Comparison of ENCODE assay signal across 15 mouse cellular contexts in the genomic region with DNA sequence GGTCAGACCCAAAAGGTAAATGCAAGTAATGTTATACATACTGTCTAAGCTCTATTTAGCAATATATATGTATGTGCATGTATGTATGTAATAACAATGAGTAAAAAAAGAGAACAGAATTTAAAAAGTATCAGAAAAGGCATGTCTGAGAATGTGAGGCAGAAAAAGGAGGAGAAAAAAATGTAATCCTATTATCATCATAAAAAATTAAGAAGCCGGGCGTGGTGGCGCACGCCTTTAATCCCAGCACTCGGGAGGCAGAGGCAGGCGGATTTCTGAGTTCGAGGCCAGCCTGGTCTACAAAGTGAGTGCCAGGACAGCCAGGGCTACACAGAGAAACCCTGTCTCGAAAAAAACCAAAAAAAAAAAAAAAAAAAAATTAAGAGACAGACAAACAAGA. TPM values are rescaled to one million over a fixed set of nuclear protein-coding genes. Genes with fewer than 3 reads are reported as not detected.
A peak's percentile ranks its signal among the peaks of the same experiment; 100 is the strongest.
DNase-seq lines count a peak whose midpoint lies in the region; ATAC-seq and TF ChIP-seq lines count a peak whose summit lies in the region.
"Not testable (repeated sequence)": the region's sequence is repeated elsewhere in the genome, so short reads cannot be mapped to it uniquely, and the experiment has no call there.
"Had no signal": no experiment of that assay in that cellular context is flagged by ENCODE, and none has a peak within 500 bp of the region (broad histone marks: within the 10 kb centered on the region; RNA-seq: fewer than 3 reads in every experiment).

Gene Gm49392, minus strand, starts transcription at position 101 of the 400 bp plus-strand sequence.

- not testable (repeated sequence) for TF ChIP-seq CTCF in cortical plate, adult 2 months (IDR thresholded peaks at IDR 0.05; ENCODE audit: extremely low read depth, insufficient read depth, low read length); heart, adult 2 months (IDR thresholded peaks at IDR 0.05); small intestine, adult 2 months (IDR thresholded peaks at IDR 0.05; ENCODE audit: extremely low read depth, insufficient read length, insufficient replicate concordance, low read depth, low read length)

- not testable (repeated sequence) for H3K27me3 ChIP-seq in heart, adult 2 months (ENCODE audit: control insufficient read depth, insufficient read depth, low read length); heart, embryonic 14.5 days (ENCODE audit: control insufficient read depth, insufficient read depth, low read length); liver, embryonic 11.5 days (replicated peaks; ENCODE audit: control insufficient read depth, insufficient read depth, low read length); lung, embryonic 16.5 days (ENCODE audit: control insufficient read depth, insufficient read depth, low read depth, low read length); small intestine, adult 2 months (ENCODE audit: control insufficient read depth, insufficient read depth, low read length)

- 80% methylated on average over 8 of the region's 8 CpGs for WGBS in heart, adult 2 months
- WGBS in heart, embryonic 14.5 days, result 84% methylated on average over 7 of the region's 8 CpGs
- WGBS in liver, embryonic 11.5 days, result 84% methylated on average over 8 of the region's 8 CpGs
- 73% methylated on average over 8 of the region's 8 CpGs for WGBS in lung, embryonic 16.5 days
- 78% methylated on average over 8 of the region's 8 CpGs for WGBS in small intestine, adult 2 months

- not testable (repeated sequence) for TF ChIP-seq EP300 in heart, adult 2 months (IDR thresholded peaks at IDR 0.05; ENCODE audit: insufficient read depth, low read depth, low read length)

- not testable (repeated sequence) for H3K4me1 ChIP-seq in cortical plate, adult 2 months (ENCODE audit: control insufficient read depth, insufficient read depth, low read length); heart, adult 2 months (ENCODE audit: control insufficient read depth, insufficient read depth, low read length); heart, embryonic 14.5 days (ENCODE audit: control insufficient read depth in 2 of 2, insufficient read depth in 2 of 2, low read length in 2 of 2); liver, embryonic 11.5 days (replicated peaks; ENCODE audit: control insufficient read depth, insufficient read depth, low read length); lung, embryonic 16.5 days (replicated peaks; ENCODE audit: control insufficient read depth, insufficient read depth, low read length); small intestine, adult 2 months (ENCODE audit: control insufficient read depth, insufficient read depth, insufficient read length, low read length)

- H3K4me2 ChIP-seq in heart, embryonic 14.5 days (ENCODE audit: low read length); liver, embryonic 11.5 days; lung, embryonic 16.5 days (ENCODE audit: low read depth, low read length): not testable (repeated sequence)

- H3K9ac ChIP-seq in heart, adult 2 months (ENCODE audit: low read depth, low read length), result peak within 1 kb of the TSS; percentile 48
- H3K9ac ChIP-seq in heart, embryonic 14.5 days (ENCODE audit: low read length); liver, embryonic 11.5 days (ENCODE audit: low read depth, low read length); lung, embryonic 16.5 days (ENCODE audit: low read length): not testable (repeated sequence)

- DNase-seq in heart, adult 2 months; liver, embryonic 11.5 days (ENCODE audit: low spot score): not testable (repeated sequence)

- not testable (repeated sequence) for ATAC-seq in heart, embryonic 14.5 days (ENCODE audit: insufficient number of reproducible peaks, insufficient read depth, low FRiP score, low read depth); hematopoietic stem cell, adult 5-6 weeks (replicated peaks in 1 of 2; ENCODE audit: insufficient read depth in 1 of 2, low FRiP score in 2 of 2, low TSS enrichment in 1 of 2, low read depth in 1 of 2, poor library complexity in 2 of 2, severe bottlenecking in 2 of 2); liver, embryonic 11.5 days (replicated peaks; ENCODE audit: low FRiP score); lung, embryonic 16.5 days (ENCODE audit: low read depth)

- not testable (repeated sequence) for H3K4me3 ChIP-seq in cortical plate, adult 2 months (ENCODE audit: insufficient read depth, low read length); heart, embryonic 14.5 days (ENCODE audit: control insufficient read depth in 1 of 2, insufficient read depth in 1 of 2, low read depth in 1 of 2, low read length in 2 of 2); liver, embryonic 11.5 days (ENCODE audit: low read depth, low read length); lung, embryonic 16.5 days (ENCODE audit: low read length); small intestine, adult 2 months (ENCODE audit: low read depth, low read length)
- peak within 1 kb of the TSS; percentile 19; the same call in 1 of the 2 replicates for H3K4me3 ChIP-seq in heart, adult 2 months

- H3K79me2 ChIP-seq in heart, adult 2 months (replicated peaks; ENCODE audit: control insufficient read depth, insufficient read depth, low read length), result not testable (repeated sequence)

- TF ChIP-seq POLR2A in cortical plate, adult 2 months (IDR thresholded peaks at IDR 0.05; ENCODE audit: extremely low read depth, insufficient read depth, low read length); heart, adult 2 months (IDR thresholded peaks at IDR 0.05; ENCODE audit: insufficient read depth, low read depth, low read length); small intestine, adult 2 months (IDR thresholded peaks at IDR 0.05; ENCODE audit: low read depth, low read length): not testable (repeated sequence)

- not testable (repeated sequence) for H3K36me3 ChIP-seq in heart, adult 2 months (ENCODE audit: control insufficient read depth, insufficient read depth, low read length); heart, embryonic 14.5 days (ENCODE audit: control insufficient read depth, insufficient read depth, low read length); liver, embryonic 11.5 days (ENCODE audit: control insufficient read depth, insufficient read depth, low read length); lung, embryonic 16.5 days (ENCODE audit: control insufficient read depth, insufficient read depth, low read length); small intestine, adult 2 months (ENCODE audit: control insufficient read depth, insufficient read depth, low read length)

- H3K9me3 ChIP-seq in heart, embryonic 14.5 days (ENCODE audit: control insufficient read depth, low read length); liver, embryonic 11.5 days (ENCODE audit: control insufficient read depth, low read length); lung, embryonic 16.5 days (ENCODE audit: control insufficient read depth, low read length): not testable (repeated sequence)

- peak within 1 kb of the TSS; percentile 65; the same call in 1 of the 2 replicates for H3K27ac ChIP-seq in cortical plate, adult 2 months (ENCODE audit: insufficient read depth, low read length)
- H3K27ac ChIP-seq in heart, adult 2 months, result peak within 1 kb of the TSS; percentile 86
- H3K27ac ChIP-seq in heart, embryonic 14.5 days (replicated peaks in 1 of 2; ENCODE audit: control insufficient read depth in 1 of 2, insufficient read depth in 1 of 2, low read depth in 2 of 2, low read length in 2 of 2), result peak within 1 kb of the TSS; percentile 69 to 88
- H3K27ac ChIP-seq in liver, embryonic 11.5 days (ENCODE audit: low read depth, low read length), result peak within 1 kb of the TSS; percentile 34; the same call in 1 of the 2 replicates
- H3K27ac ChIP-seq in lung, embryonic 16.5 days (ENCODE audit: low read length), result peak within 1 kb of the TSS; percentile 57
- H3K27ac ChIP-seq in small intestine, adult 2 months (ENCODE audit: insufficient read depth, low read depth, low read length), result peak within 1 kb of the TSS; percentile 32

- intact Hi-C loops in heart, adult 2 months (cut with DNase I), result loop anchor here (1.0 to 5.0 kb wide), 3 partner anchors 49 to 70 kb away; no protein-coding TSS in a partner anchor

RNA-seq across cellular contexts. Expression of gene Gm49392, which starts in this region (rescaled TPM):
- 0.13 and 0.17 TPM in 2 replicates for polyA plus RNA-seq in cortical plate, adult 2 months (2012; rRNA removed)
- total RNA-seq in heart, adult 2 months (2021), result 1 to 10 TPM; 1.4 to 1.6 TPM
- polyA plus RNA-seq in heart, adult 2 months (2012; rRNA removed), result 0.21 and 1.3 TPM in 2 replicates
- 0.50 TPM in 1 of 2 replicates, not detected in the other for polyA plus RNA-seq in heart, embryonic 14.5 days (2014; fragmentation: Nextera tagmentation; extraction: Ambion mirVana)
- 11.0 and 14.9 TPM in 2 replicates for total RNA-seq in hematopoietic stem cell, adult 5-6 weeks (2017)
- 0.16 and 0.34 TPM in 2 replicates for polyA plus RNA-seq in liver, embryonic 11.5 days (2014; fragmentation: Nextera tagmentation; extraction: Ambion mirVana)
- polyA plus RNA-seq in lung, embryonic 16.5 days (2015; fragmentation: Nextera tagmentation; extraction: Ambion mirVana), result 0.90 and 1.1 TPM in 2 replicates
- polyA plus RNA-seq in small intestine, adult 2 months (2012; rRNA removed), result not detected in 2 replicates
- total RNA-seq: CH12.LX had no signal
- polyA plus RNA-seq: cerebellum, adult 2 months; embryonic facial prominence, embryonic 15.5 days; forebrain, embryonic 11.5 days; forebrain, embryonic 15.5 days; hindbrain, embryonic 14.5 days; intestine, embryonic 15.5 days; Patski had no signal

Comparison
In these comparisons a context has a peak if more than half of its experiments do, and no peak if none do; other contexts are left out.
1. H3K27ac ChIP-seq: peak in every context shown above with its lines; median percentile 86 in heart, adult 2 months; 78 in heart, embryonic 14.5 days; 65 in cortical plate, adult 2 months; 57 in lung, embryonic 16.5 days; 34 in liver, embryonic 11.5 days; 32 in small intestine, adult 2 months.